Comparison of ENCODE assay signal across 31 mouse cellular contexts in the genomic region with DNA sequence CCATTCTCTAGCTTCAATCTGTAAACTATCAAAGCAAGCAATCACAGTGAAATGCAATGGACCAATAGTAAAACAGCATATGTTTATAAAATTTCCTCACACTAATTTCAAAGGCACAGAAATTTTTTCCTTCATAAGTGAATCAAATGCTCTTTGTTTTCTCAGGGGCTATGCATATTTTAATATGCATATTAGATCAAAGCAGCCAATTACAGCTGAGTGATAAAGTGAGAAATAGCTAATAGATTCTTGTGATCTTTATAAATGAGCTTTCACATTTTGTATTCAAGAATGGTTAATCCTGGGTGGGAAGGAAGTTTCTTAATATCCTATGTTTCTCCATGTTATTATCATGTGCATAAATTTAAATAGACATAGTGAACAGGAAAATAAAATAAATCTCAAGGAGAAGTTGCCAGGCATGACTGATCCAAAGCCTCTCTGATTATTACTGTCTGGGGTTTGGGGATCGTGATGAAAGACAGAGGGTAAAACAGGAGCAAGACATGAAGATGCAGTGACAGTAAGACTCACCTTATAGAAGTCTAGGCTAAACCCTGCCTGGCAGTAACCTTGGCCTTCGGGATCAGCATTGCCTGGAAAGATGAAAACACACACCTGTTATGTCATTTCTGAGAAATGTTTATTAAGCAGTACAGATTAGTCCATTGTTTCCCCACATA. TPM values are rescaled to one million over a fixed set of nuclear protein-coding genes. Genes with fewer than 3 reads are reported as not detected.
A peak's percentile ranks its signal among the peaks of the same experiment; 100 is the strongest.
DNase-seq lines count a peak whose midpoint lies in the region; ATAC-seq lines count a peak whose summit lies in the region.
"Had no signal": no experiment of that assay in that cellular context is flagged by ENCODE, and none has a peak within 500 bp of the region (broad histone marks: within the 10 kb centered on the region; RNA-seq: fewer than 3 reads in every experiment).

No protein-coding gene starts in this region.

- DNase-seq in forebrain, embryonic 14.5 days (ENCODE audit: low spot score): peak; percentile 47
- DNase-seq in midbrain, embryonic 10.5 days (ENCODE audit: low spot score): no peak
- no peak for DNase-seq in cerebellum, adult 11-12 months
- DNase-seq: adrenal gland, postnatal 10 days; adrenal gland, postnatal 36 days; B cell, adult 2 months; cerebellum, adult 11 months; cerebellum, adult 8-10 months; cerebellum, postnatal 10 days; cerebellum, postnatal 36 days; gastrocnemius, adult 2 months; gastrocnemius, postnatal 14 days; heart, adult 11 months; heart, postnatal 10 days; heart, postnatal 36 days had no signal

- no peaks in the 10 kb centered on the region for H3K9me3 ChIP-seq in forebrain, embryonic 14.5 days (replicated peaks; ENCODE audit: control insufficient read depth, low read length)
- H3K9me3 ChIP-seq in forebrain, embryonic 12.5 days: no peaks in the 10 kb centered on the region
- H3K9me3 ChIP-seq in midbrain, embryonic 15.5 days: no peaks in the 10 kb centered on the region
- H3K9me3 ChIP-seq in midbrain, embryonic 10.5 days (replicated peaks): no peaks in the 10 kb centered on the region
- no peaks in the 10 kb centered on the region for H3K9me3 ChIP-seq in forebrain, embryonic 16.5 days (ENCODE audit: control insufficient read depth, low read length)
- no peaks in the 10 kb centered on the region for H3K9me3 ChIP-seq in liver, embryonic 12.5 days (replicated peaks)
- H3K9me3 ChIP-seq: embryonic facial prominence, embryonic 10.5 days; embryonic facial prominence, embryonic 13.5 days; G1E; heart, embryonic 12.5 days; heart, embryonic 15.5 days; hindbrain, embryonic 10.5 days; hindbrain, embryonic 13.5 days; intestine, embryonic 15.5 days had no signal

- H3K27me3 ChIP-seq in forebrain, embryonic 14.5 days (replicated peaks; ENCODE audit: control insufficient read depth, insufficient read depth, low read length): no peaks in the 10 kb centered on the region
- no peaks in the 10 kb centered on the region for H3K27me3 ChIP-seq in forebrain, embryonic 12.5 days
- H3K27me3 ChIP-seq in midbrain, embryonic 15.5 days (replicated peaks): no peaks in the 10 kb centered on the region
- H3K27me3 ChIP-seq in midbrain, embryonic 10.5 days (ENCODE audit: low read depth, poor library complexity, severe bottlenecking): no peaks in the 10 kb centered on the region
- H3K27me3 ChIP-seq in forebrain, embryonic 16.5 days (replicated peaks; ENCODE audit: control insufficient read depth, insufficient read depth, low read length): no peaks in the 10 kb centered on the region
- H3K27me3 ChIP-seq in liver, embryonic 12.5 days (replicated peaks): no peaks in the 10 kb centered on the region
- H3K27me3 ChIP-seq: CH12.LX; embryonic facial prominence, embryonic 13.5 days; heart, embryonic 12.5 days; heart, embryonic 15.5 days; hindbrain, embryonic 13.5 days; intestine, embryonic 15.5 days had no signal

- H3K4me1 ChIP-seq in forebrain, embryonic 14.5 days (ENCODE audit: control insufficient read depth, insufficient read depth, low read length): no peaks in the 10 kb centered on the region
- H3K4me1 ChIP-seq in forebrain, embryonic 12.5 days: no peaks in the 10 kb centered on the region
- 0 out of 2 replicates have a peak, but pooled peaks cover 2% of the 10 kb centered on the region for H3K4me1 ChIP-seq in midbrain, embryonic 15.5 days
- no peaks in the 10 kb centered on the region for H3K4me1 ChIP-seq in midbrain, embryonic 10.5 days
- H3K4me1 ChIP-seq in forebrain, embryonic 16.5 days (replicated peaks; ENCODE audit: control insufficient read depth, insufficient read depth, low read length): peaks cover 4% of the 10 kb centered on the region; the same call in 1 of the 2 replicates
- H3K4me1 ChIP-seq in liver, embryonic 12.5 days: no peaks in the 10 kb centered on the region
- H3K4me1 ChIP-seq: embryonic facial prominence, embryonic 10.5 days; heart, embryonic 12.5 days; heart, embryonic 15.5 days; hindbrain, embryonic 10.5 days; hindbrain, embryonic 13.5 days; intestine, embryonic 15.5 days had no signal

- no peak overlapping the region for H3K9ac ChIP-seq in forebrain, embryonic 14.5 days (ENCODE audit: low read length)
- H3K9ac ChIP-seq in forebrain, embryonic 12.5 days: no peak overlapping the region
- H3K9ac ChIP-seq in midbrain, embryonic 15.5 days: no peak overlapping the region
- no peak overlapping the region for H3K9ac ChIP-seq in forebrain, embryonic 16.5 days (replicated peaks; ENCODE audit: low read depth, low read length)
- H3K9ac ChIP-seq in liver, embryonic 12.5 days: no peak overlapping the region
- H3K9ac ChIP-seq: embryonic facial prominence, embryonic 13.5 days; heart, embryonic 12.5 days; heart, embryonic 15.5 days; hindbrain, embryonic 13.5 days; intestine, embryonic 15.5 days had no signal

- no peak overlapping the region for H3K4me2 ChIP-seq in forebrain, embryonic 14.5 days (ENCODE audit: low read length)
- no peak overlapping the region for H3K4me2 ChIP-seq in forebrain, embryonic 12.5 days
- H3K4me2 ChIP-seq in midbrain, embryonic 15.5 days: no peak overlapping the region
- no peak overlapping the region for H3K4me2 ChIP-seq in forebrain, embryonic 16.5 days (ENCODE audit: low read length)
- H3K4me2 ChIP-seq in liver, embryonic 12.5 days: no peak overlapping the region
- H3K4me2 ChIP-seq: embryonic facial prominence, embryonic 13.5 days; heart, embryonic 12.5 days; heart, embryonic 15.5 days; hindbrain, embryonic 13.5 days; intestine, embryonic 15.5 days had no signal

- no peak overlapping the region for H3K4me3 ChIP-seq in forebrain, embryonic 14.5 days (ENCODE audit: low read depth, low read length)
- no peak overlapping the region for H3K4me3 ChIP-seq in forebrain, embryonic 12.5 days (replicated peaks)
- no peak overlapping the region for H3K4me3 ChIP-seq in midbrain, embryonic 15.5 days
- H3K4me3 ChIP-seq in midbrain, embryonic 10.5 days: no peak overlapping the region
- no peak overlapping the region for H3K4me3 ChIP-seq in forebrain, embryonic 16.5 days (replicated peaks; ENCODE audit: low read length)
- no peak overlapping the region for H3K4me3 ChIP-seq in liver, embryonic 12.5 days
- H3K4me3 ChIP-seq: embryonic facial prominence, embryonic 10.5 days; embryonic facial prominence, embryonic 13.5 days; erythroblast, embryonic 14.5 days; gastrocnemius, adult 2 months; heart, embryonic 12.5 days; heart, embryonic 15.5 days; hindbrain, embryonic 10.5 days; hindbrain, embryonic 13.5 days; intestine, embryonic 15.5 days had no signal

- WGBS in forebrain, embryonic 14.5 days: 70% methylated on average over 2 of the region's 2 CpGs
- 79% methylated on average over 2 of the region's 2 CpGs for WGBS in forebrain, embryonic 12.5 days
- WGBS in midbrain, embryonic 15.5 days: 72% methylated on average over 2 of the region's 2 CpGs
- 96% methylated on average over 2 of the region's 2 CpGs for WGBS in midbrain, embryonic 10.5 days
- WGBS in forebrain, embryonic 16.5 days: 55% methylated on average over 2 of the region's 2 CpGs
- 64% methylated on average over 2 of the region's 2 CpGs for WGBS in liver, embryonic 12.5 days (ENCODE audit: insufficient replicate concordance)

- no peaks in the 10 kb centered on the region for H3K36me3 ChIP-seq in forebrain, embryonic 14.5 days (ENCODE audit: control insufficient read depth, insufficient read depth, low read length)
- H3K36me3 ChIP-seq in forebrain, embryonic 12.5 days (replicated peaks): no peaks in the 10 kb centered on the region
- H3K36me3 ChIP-seq in midbrain, embryonic 15.5 days (replicated peaks): no peaks in the 10 kb centered on the region
- no peaks in the 10 kb centered on the region for H3K36me3 ChIP-seq in midbrain, embryonic 10.5 days
- no peaks in the 10 kb centered on the region for H3K36me3 ChIP-seq in forebrain, embryonic 16.5 days (ENCODE audit: control insufficient read depth, insufficient read depth)
- no peaks in the 10 kb centered on the region for H3K36me3 ChIP-seq in liver, embryonic 12.5 days
- H3K36me3 ChIP-seq: embryonic facial prominence, embryonic 10.5 days; G1E; heart, embryonic 12.5 days; heart, embryonic 15.5 days; hindbrain, embryonic 10.5 days; hindbrain, embryonic 13.5 days; intestine, embryonic 15.5 days had no signal

- no peak overlapping the region for H3K27ac ChIP-seq in forebrain, embryonic 14.5 days (ENCODE audit: low read depth, low read length)
- no peak overlapping the region for H3K27ac ChIP-seq in forebrain, embryonic 12.5 days
- H3K27ac ChIP-seq in midbrain, embryonic 15.5 days: no peak overlapping the region
- no peak overlapping the region for H3K27ac ChIP-seq in midbrain, embryonic 10.5 days (replicated peaks)
- no peak overlapping the region for H3K27ac ChIP-seq in forebrain, embryonic 16.5 days (ENCODE audit: low read length)
- no peak overlapping the region for H3K27ac ChIP-seq in liver, embryonic 12.5 days
- H3K27ac ChIP-seq: embryonic facial prominence, embryonic 10.5 days; embryonic facial prominence, embryonic 13.5 days; gastrocnemius, adult 2 months; heart, embryonic 15.5 days; hindbrain, embryonic 10.5 days; hindbrain, embryonic 13.5 days; intestine, embryonic 15.5 days had no signal

- ATAC-seq in forebrain, embryonic 14.5 days: peak; percentile 63
- ATAC-seq in forebrain, embryonic 12.5 days (ENCODE audit: low FRiP score): no peak
- ATAC-seq in midbrain, embryonic 15.5 days (replicated peaks): peak; percentile 84; the same call in 1 of the 2 replicates
- peak; percentile 72 for ATAC-seq in forebrain, embryonic 16.5 days
- no peak for ATAC-seq in liver, embryonic 12.5 days
- ATAC-seq: hindbrain, embryonic 16.5 days; intestine, embryonic 15.5 days; Patski had no signal

RNA-seq across cellular contexts. Expression of a gene that starts 44.9 kb away (rescaled TPM):
- 1.5 and 2.3 TPM in 2 replicates for polyA plus RNA-seq in forebrain, embryonic 14.5 days (2014; fragmentation: Nextera tagmentation; extraction: Ambion mirVana)
- 3.8 and 4.8 TPM in 2 replicates for polyA plus RNA-seq in forebrain, embryonic 12.5 days (2016; fragmentation: Nextera tagmentation; extraction: Ambion mirVana)
- 1.8 and 2.4 TPM in 2 replicates for polyA plus RNA-seq in midbrain, embryonic 15.5 days (2015; fragmentation: Nextera tagmentation; extraction: Ambion mirVana)
- 3.9 and 5.3 TPM in 2 replicates for polyA plus RNA-seq in midbrain, embryonic 10.5 days (2016; fragmentation: Nextera tagmentation; extraction: Ambion mirVana)
- polyA plus RNA-seq in forebrain, embryonic 16.5 days (2015; fragmentation: Nextera tagmentation; extraction: Ambion mirVana): 2.2 and 2.4 TPM in 2 replicates
- polyA plus RNA-seq in liver, embryonic 12.5 days (2016; fragmentation: Nextera tagmentation; extraction: Ambion mirVana): 3.9 and 4.5 TPM in 2 replicates
- polyA plus RNA-seq: erythroblast, embryonic 14.5 days; G1E; Patski had no signal

Comparison
In these comparisons a context has a peak if more than half of its experiments do, and no peak if none do; other contexts are left out.
1. ATAC-seq: peak in forebrain, embryonic 14.5 days (single experiment), midbrain, embryonic 15.5 days (single experiment) and forebrain, embryonic 16.5 days (single experiment); none in forebrain, embryonic 12.5 days (single experiment) and liver, embryonic 12.5 days (single experiment).